ENCODE assay signal across 8 mouse cellular contexts in the genomic region with DNA sequence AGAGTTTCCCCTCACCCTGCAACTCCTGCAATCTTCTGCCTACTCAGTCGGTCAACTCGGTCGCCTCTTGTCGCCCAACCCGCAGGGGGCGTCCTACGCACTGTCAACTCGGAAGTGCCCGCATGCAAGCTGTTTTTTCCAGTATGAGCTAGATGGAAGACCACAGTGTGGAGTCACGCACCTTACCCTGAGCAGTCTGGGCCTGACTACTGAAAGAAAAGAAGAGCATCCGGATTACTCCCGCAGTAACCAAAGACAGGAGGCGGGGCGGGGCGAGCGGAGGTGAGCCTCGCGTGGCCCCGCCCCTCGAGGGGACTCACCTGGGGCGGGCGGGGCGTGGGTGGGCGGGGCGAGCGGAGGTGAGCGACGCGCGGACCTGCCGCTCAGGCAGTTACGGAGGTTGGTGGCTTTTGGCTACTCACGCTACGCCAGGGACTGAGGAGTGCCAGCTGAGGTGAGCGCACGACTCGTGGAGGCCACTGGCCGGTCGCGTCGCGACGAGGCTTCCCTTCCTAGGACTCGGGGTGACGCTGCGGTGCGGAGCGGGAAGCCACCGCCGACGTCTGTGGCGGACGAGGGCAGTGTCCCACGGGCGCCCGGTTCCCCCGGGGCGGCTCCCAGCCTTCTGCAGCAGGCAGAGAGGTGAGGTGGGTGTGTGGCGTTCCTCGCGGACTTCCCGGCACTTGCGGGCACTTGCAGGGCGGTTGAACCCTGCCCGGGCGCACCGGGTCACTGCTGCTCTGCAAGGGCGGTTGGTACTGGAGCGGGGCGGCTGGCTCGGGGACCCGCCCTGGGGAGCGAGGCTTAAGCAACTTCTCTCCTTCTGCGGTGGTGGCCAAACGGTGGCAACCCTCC. TPM values are rescaled to one million over a fixed set of nuclear protein-coding genes. Genes with fewer than 3 reads are reported as not detected.
DNase-seq lines count a peak whose midpoint lies in the region.

Gpr160 (plus strand) TSS at position 347 of the 855 bp plus-strand sequence.

- H3K4me1 ChIP-seq in megakaryocyte, embryonic 14.5 days = peaks cover 21% of the 10 kb centered on the region

- H3K4me3 ChIP-seq in megakaryocyte, embryonic 14.5 days (replicated peaks) = peak within 1 kb of the TSS; percentile 97

- H3K36me3 ChIP-seq in megakaryocyte, embryonic 14.5 days (replicated peaks; ENCODE audit: low read length) = no peaks in the 10 kb centered on the region

- DNase-seq in ZHBTc4 (ENCODE audit: low read depth, low spot score) = peak; percentile 93
- DNase-seq in embryo, embryonic 10 days (ENCODE audit: low spot score) = peak; percentile 73
- DNase-seq in gastrocnemius, postnatal 14 days = peak; percentile 65
- DNase-seq in induced T-regulatory cell, adult 2 months (ENCODE audit: low read depth) = peak; percentile 91
- DNase-seq in left cerebral cortex, adult 9 months (ENCODE audit: low spot score in 2 of 2) = peak; percentile 16 to 56
- DNase-seq in right cerebral cortex, adult 2 months (ENCODE audit: low spot score in 2 of 2) = peak; percentile 52 to 62
- peak; percentile 22 for DNase-seq in urinary bladder, postnatal 10 days (ENCODE audit: low spot score)

- intact Hi-C loops in gastrocnemius, postnatal 14 days (cut with DNase I; ENCODE audit: low total_unique reads) = no loop called here

- no peaks in the 10 kb centered on the region for H3K9me3 ChIP-seq in megakaryocyte, embryonic 14.5 days

- peaks cover 41% of the 10 kb centered on the region for H3K27me3 ChIP-seq in megakaryocyte, embryonic 14.5 days (replicated peaks)

RNA-seq across cellular contexts. Expression of gene Gpr160, which starts in this region (rescaled TPM):
- under 1 TPM; 0.51 to 0.53 TPM for total RNA-seq in gastrocnemius, postnatal 14 days (2021)
- polyA plus RNA-seq in megakaryocyte, embryonic 14.5 days (2012; ENCODE audit: insufficient read depth, low replicate concordance) = not detected in 2 replicates

Comparison
In these comparisons a context has a peak if more than half of its experiments do, and no peak if none do; other contexts are left out.
1. Peak in every context shown above with its lines: DNase-seq and H3K4me3 ChIP-seq.
2. Peak in DNase-seq in gastrocnemius, postnatal 14 days; RNA of the gene not detected or under 1 TPM.
3. DNase-seq: peak in every context shown above with its lines; median percentile 93 in ZHBTc4; 91 in induced T-regulatory cell, adult 2 months; 73 in embryo, embryonic 10 days; 65 in gastrocnemius, postnatal 14 days; 57 in right cerebral cortex, adult 2 months; 36 in left cerebral cortex, adult 9 months; 22 in urinary bladder, postnatal 10 days.